Mouse (Mus musculus) kidney, postnatal 4 days (tissue): ENCODE data around the gene Aurka.

ENCODE experiments used
- DNase-seq, 2 experiments: peaks; one replicate each; pipeline ENCODE4 v3.0.0; 2021; ENCODE audit warnings: mixed read lengths in 2 of 2

Gene Aurka

DNA sequence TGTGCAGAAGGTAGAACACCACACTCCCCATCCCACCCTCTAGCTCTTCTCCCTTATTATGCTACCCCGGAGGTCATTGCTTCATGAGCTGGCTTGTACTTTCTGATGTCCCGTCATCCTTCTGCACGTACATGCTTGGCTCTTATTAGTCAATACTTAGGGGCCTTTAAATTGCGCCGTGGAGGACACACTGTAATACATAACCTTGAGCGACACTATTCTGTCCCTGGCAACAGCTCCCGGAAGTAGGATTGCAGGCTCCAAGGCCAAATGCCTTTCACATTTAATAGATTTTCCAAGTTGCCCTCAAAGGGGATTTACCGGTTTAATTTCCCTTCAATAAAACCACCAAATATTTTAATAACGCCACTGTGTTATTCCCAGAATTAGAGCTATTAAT, 58.6 kb downstream of the Aurka start:
- DNase-seq: no peak

- DNase-seq: no peak
Observed at GRCm38 (mm10) chr2:172306544-172306943, 63.8 kb downstream of the Aurka start.
